Mouse (Mus musculus) E14TG2a.4 (cell line): ENCODE measurements around the gene Nfatc4.
A peak's percentile ranks its signal among the peaks of the same experiment; 100 is the strongest.

Source experiments
- H3K27me3 ChIP-seq: 2 replicates; pipeline ENCODE4 v1.6.1; 2014; ENCODE audit warnings: low read length, control low read depth; ENCODE audit not compliant: insufficient read depth
- H3K36me3 ChIP-seq: 2 replicates; pipeline ENCODE4 v1.6.1; 2014; ENCODE audit warnings: low read length, control low read depth; ENCODE audit not compliant: insufficient read depth
- H3K4me1 ChIP-seq: replicated peaks from 2 replicates; pipeline ENCODE4 v1.6.1; 2014; ENCODE audit warnings: low read depth, low read length, control low read depth
- H3K4me3 ChIP-seq: replicated peaks from 2 replicates; pipeline ENCODE4 v1.5.1; 2014; ENCODE audit warnings: mild to moderate bottlenecking, low read length
- H3K9me3 ChIP-seq: 2 replicates; pipeline ENCODE4 v1.6.1; 2014; ENCODE audit warnings: low read length, control low read depth
- CTCF ChIP-seq: conservative IDR thresholded peaks from 2 replicates; pipeline ENCODE4 v1.5.1; 2014; ENCODE audit warnings: low read length
- NANOG ChIP-seq: IDR thresholded peaks from 2 replicates; pipeline ENCODE4 v1.6.1; 2014; ENCODE audit warnings: borderline replicate concordance, low read length, mixed read lengths
- POU5F1 ChIP-seq: IDR thresholded peaks from 2 replicates; pipeline ENCODE4 v1.6.1; 2014; ENCODE audit warnings: low read length, borderline replicate concordance

The Nfatc4 gene

DNA sequence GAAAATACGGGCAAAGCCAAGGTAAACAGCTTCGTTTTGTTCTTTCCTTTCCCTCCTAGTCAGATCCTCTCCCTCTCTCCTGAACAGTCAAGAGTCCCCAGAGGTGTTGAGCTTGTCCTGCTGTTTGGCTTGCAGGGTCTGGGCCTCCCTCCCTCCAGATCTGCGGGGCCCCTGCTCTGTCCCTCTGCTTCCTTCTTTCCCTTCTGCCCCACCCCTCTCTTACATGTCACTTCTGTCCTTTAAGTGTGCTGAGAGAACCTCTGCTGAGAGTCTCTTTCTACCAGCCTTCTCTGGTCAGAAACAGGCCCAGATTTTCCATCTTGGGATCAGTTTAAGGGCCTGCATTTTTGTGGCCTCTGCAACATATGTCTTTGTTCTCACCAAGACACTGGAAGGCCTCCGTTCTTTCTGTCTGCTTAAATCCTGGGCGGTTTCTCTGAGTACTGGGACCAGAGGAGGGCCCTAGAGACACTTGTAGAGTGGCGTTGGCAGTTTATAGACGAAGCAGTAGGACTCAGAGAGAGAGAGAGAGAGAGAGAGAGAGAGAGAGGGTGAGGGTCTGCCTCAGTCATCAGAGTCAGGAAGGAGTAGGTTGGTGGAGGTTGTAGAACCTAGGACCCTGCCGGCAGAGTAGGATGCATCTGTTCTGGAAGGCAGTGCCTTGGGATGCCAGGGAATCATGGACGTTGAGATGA is 31.6 kb downstream of the Nfatc4 start:
- peaks cover 69% of the 10 kb centered on the region for H3K4me1 ChIP-seq
- H3K4me3 ChIP-seq: peak overlapping the region; percentile 80
- H3K27me3 ChIP-seq: no peaks in the 10 kb centered on the region
- peaks cover 31% of the 10 kb centered on the region for H3K9me3 ChIP-seq
- H3K36me3 ChIP-seq: peaks cover 20% of the 10 kb centered on the region
- TF ChIP-seq CTCF: no peak
- TF ChIP-seq NANOG: no peak
- no peak for TF ChIP-seq POU5F1

DNA sequence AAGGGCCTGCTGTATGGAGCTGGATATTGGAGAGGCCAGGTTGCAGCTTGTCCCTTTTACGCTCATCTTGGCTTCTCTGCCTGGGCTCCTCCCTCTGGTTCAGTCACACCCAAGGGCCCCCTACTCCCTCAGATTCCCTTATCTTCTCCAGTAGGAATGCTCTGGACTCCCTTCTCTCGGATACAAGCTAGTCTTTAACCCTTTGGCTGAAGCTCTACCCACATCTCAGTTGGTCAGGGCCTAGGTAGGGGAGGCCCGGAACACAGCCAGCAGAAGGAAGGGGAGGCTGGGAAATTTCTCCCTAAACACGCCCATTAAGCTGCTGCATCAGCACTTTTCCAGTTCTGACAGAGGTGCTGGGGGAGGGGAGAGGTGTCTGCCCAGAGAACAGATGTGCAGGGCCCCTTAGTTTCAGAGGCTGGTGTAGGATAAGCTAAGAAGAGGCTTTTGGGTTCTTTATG is 32.2 kb downstream of the Nfatc4 start:
- Histone ChIP-seq H3K36me3 (peaks cover 20% of the 10 kb centered on the region), H3K4me1 (peaks cover 69% of the 10 kb centered on the region), H3K27me3 (no peaks in the 10 kb centered on the region), H3K9me3 (peaks cover 26% of the 10 kb centered on the region), H3K4me3 (peak overlapping the region; percentile 80)
- TF ChIP-seq POU5F1 (no peak), NANOG (no peak), CTCF (no peak)

DNA sequence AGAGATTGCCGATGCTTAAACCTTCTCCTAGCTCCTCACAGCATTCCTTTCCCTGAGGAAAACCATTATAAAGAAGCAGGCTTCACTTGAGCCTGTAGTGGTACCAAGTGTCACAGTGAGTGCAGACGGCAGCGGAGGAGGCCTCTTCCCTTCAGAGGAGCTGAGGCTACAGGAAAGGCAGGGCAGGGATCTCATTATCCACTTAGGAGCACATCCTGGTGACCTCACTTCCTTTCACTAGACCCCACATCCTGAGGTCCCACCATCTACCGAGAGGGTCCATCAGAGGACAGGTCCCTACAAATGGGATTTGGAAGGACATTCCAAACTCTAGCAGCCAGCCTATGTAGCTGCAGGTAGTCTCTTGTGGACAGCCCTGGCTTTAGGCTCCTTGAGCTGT is 34.6 kb downstream of the Nfatc4 start:
- H3K27me3 ChIP-seq: no peaks in the 10 kb centered on the region
- peaks cover 20% of the 10 kb centered on the region for H3K36me3 ChIP-seq
- H3K9me3 ChIP-seq: peaks cover under 1% of the 10 kb centered on the region; the same call in 1 of the 2 replicates
- peaks cover 69% of the 10 kb centered on the region for H3K4me1 ChIP-seq
- TF ChIP-seq CTCF: no peak
- TF ChIP-seq NANOG: no peak
- no peak for TF ChIP-seq POU5F1
- H3K4me3 ChIP-seq: no peak overlapping the region

- H3K36me3 ChIP-seq: peaks cover 47% of the 10 kb centered on the region
- TF ChIP-seq POU5F1 (no peak), NANOG (no peak), CTCF (no peak)
- no peaks in the 10 kb centered on the region for H3K27me3 ChIP-seq
- peaks cover 53% of the 10 kb centered on the region for H3K4me1 ChIP-seq
- no peaks in the 10 kb centered on the region for H3K9me3 ChIP-seq
- H3K4me3 ChIP-seq: no peak overlapping the region
These were observed 39.2 kb downstream of the Nfatc4 start for GRCm38 (mm10) chr14:55862186-55862585.

DNA sequence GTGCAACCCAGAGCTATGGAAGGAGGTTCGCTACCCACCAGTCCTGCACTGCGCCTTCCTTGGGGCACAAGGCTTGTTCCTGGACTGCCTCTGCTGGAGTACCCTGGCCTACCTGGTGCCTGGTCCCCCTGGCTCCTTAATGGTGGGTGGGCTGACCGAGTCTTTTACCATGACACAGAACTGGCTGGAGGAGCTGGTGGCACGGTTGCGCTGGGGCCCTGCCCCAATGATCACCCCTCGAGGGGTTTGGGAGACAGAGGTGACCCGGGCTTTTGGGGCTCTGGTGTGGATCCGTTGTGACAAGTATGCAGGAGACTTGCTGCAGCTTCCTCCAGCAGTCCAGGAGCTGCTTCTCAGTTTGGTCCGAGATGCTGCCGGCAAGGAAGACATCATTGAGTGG is 40.0 kb downstream of the Nfatc4 start:
- H3K9me3 ChIP-seq: no peaks in the 10 kb centered on the region
- TF ChIP-seq CTCF: no peak
- H3K27me3 ChIP-seq: no peaks in the 10 kb centered on the region
- peak overlapping the region; percentile 68 for H3K4me3 ChIP-seq
- H3K4me1 ChIP-seq: peaks cover 53% of the 10 kb centered on the region
- H3K36me3 ChIP-seq: peaks cover 39% of the 10 kb centered on the region

DNA sequence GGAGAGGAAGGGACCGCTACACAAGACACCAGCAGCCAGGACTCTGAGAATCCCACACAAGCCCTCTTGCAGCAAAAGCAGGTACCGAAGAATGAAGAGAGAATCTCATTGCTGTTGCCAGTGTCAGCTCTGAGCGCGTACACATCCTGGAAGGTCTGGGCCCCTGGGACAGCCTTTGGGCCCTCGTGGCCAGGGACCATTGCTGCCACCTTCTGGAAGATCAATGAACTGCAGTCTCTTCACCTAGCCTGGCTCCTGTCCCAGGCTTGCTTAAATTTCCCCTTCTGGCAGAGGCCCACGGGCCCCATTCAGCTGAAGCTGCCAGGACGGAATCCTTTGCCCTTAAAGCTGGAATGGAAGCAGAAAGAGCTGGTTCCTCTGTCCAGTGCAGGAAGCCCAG is 40.8 kb downstream of the Nfatc4 start:
- Histone ChIP-seq H3K4me3 (peak overlapping the region; percentile 68), H3K9me3 (no peaks in the 10 kb centered on the region), H3K4me1 (peaks cover 60% of the 10 kb centered on the region), H3K27me3 (no peaks in the 10 kb centered on the region), H3K36me3 (peaks cover 35% of the 10 kb centered on the region)
- TF ChIP-seq NANOG (no peak), POU5F1 (no peak), CTCF (peak; percentile 93)

GRCm38 (mm10) chr14:55866962-55867361 is 44.0 kb downstream of the Nfatc4 start:
- H3K27me3 ChIP-seq: no peaks in the 10 kb centered on the region
- TF ChIP-seq POU5F1: no peak
- TF ChIP-seq CTCF: peak; percentile 97
- H3K36me3 ChIP-seq: peaks cover 57% of the 10 kb centered on the region
- 0 out of 2 replicates have a peak, but pooled peaks cover 3% of the 10 kb centered on the region for H3K9me3 ChIP-seq
- peaks cover 72% of the 10 kb centered on the region for H3K4me1 ChIP-seq
- H3K4me3 ChIP-seq: no peak overlapping the region

GRCm38 (mm10) chr14:55868230-55869026 is 45.5 kb downstream of the Nfatc4 start:
- no peaks in the 10 kb centered on the region for H3K27me3 ChIP-seq
- H3K4me3 ChIP-seq: peak overlapping the region; percentile 39
- H3K4me1 ChIP-seq: peaks cover 72% of the 10 kb centered on the region
- peaks cover 57% of the 10 kb centered on the region for H3K36me3 ChIP-seq
- 0 out of 2 replicates have a peak, but pooled peaks cover 3% of the 10 kb centered on the region for H3K9me3 ChIP-seq
- no peak for TF ChIP-seq CTCF
- TF ChIP-seq NANOG: no peak
- no peak for TF ChIP-seq POU5F1
